Mouse (Mus musculus) E14TG2a.4 (cell line): ENCODE measurements at regions not wholly inside any gene's neighbourhood (a gene's known extent, or its start where the extent isn't known, plus 50 kb on each side); places are given as distances from the start of the nearest gene placed in this dataset.

ENCODE experiments used
- CTCF ChIP-seq: conservative IDR thresholded peaks from 2 replicates; pipeline ENCODE4 v1.5.1; 2014; ENCODE audit warnings: low read length
- NANOG ChIP-seq: IDR thresholded peaks from 2 replicates; pipeline ENCODE4 v1.6.1; 2014; ENCODE audit warnings: borderline replicate concordance, low read length, mixed read lengths
- POU5F1 ChIP-seq: IDR thresholded peaks from 2 replicates; pipeline ENCODE4 v1.6.1; 2014; ENCODE audit warnings: low read length, borderline replicate concordance

DNA sequence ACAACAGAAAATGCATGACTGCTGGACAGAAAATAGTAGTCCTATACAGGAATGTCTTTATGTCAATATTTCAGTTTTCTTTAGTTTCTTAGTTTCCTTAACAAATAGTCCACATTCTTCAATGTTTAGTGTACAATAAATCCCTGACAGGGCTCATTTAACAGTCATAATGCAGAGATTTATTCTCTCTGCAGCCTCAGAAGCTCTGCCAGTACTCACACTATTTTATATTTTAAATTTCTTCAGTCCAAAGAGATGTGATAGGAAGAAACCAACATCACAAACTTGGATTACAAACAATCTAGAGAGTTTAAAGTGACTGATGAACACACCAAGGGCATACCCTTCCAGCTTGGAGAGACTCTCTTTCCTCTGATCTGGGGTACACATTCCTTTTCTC is 583.9 kb downstream of the Flrt2 start:
- TF ChIP-seq CTCF: no peak
- TF ChIP-seq NANOG: no peak
- no peak for TF ChIP-seq POU5F1
